Comparison of ENCODE assay signal across 16 mouse cellular contexts in the genomic region with DNA sequence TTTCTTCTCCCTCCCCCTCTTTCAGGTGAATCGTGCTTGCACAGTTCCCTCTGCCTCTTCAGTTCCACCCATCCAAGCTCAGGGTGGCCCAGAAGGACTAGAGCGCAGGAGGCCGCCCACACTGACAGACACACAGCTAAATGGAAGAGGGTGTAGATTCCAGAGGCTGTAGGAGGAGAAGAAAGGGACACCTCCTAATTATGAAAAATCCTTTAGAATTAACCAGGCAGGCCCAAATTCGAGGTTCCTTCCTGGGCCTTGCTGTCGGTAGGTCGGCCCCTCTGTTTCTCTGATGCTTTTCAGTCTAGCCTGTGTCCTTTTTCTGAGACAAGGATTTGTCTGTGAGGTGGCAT. TPM values are rescaled to one million over a fixed set of nuclear protein-coding genes. Genes with fewer than 3 reads are reported as not detected.
A peak's percentile ranks its signal among the peaks of the same experiment; 100 is the strongest.
DNase-seq lines count a peak whose midpoint lies in the region; ATAC-seq lines count a peak whose summit lies in the region.
"Had no signal": no experiment of that assay in that cellular context is flagged by ENCODE, and none has a peak within 500 bp of the region (broad histone marks: within the 10 kb centered on the region; RNA-seq: fewer than 3 reads in every experiment).

No protein-coding gene starts in this region.

- 8% methylated on average over 6 of the region's 6 CpGs for WGBS in hindbrain, embryonic 10.5 days
- WGBS in midbrain, embryonic 15.5 days, result 13% methylated on average over 6 of the region's 6 CpGs

- intact Hi-C loops in heart, postnatal 36 days (cut with DNase I), result no loop called here

- peak overlapping the region; percentile 63 for H3K4me3 ChIP-seq in hindbrain, embryonic 10.5 days
- H3K4me3 ChIP-seq in midbrain, embryonic 15.5 days, result peak overlapping the region; percentile 79
- H3K4me3 ChIP-seq: embryonic facial prominence, embryonic 13.5 days; limb, embryonic 15.5 days; myocyte had no signal

- H3K27me3 ChIP-seq in hindbrain, embryonic 10.5 days (ENCODE audit: insufficient read depth, poor library complexity, severe bottlenecking), result peaks cover 99% of the 10 kb centered on the region
- peaks cover 18% of the 10 kb centered on the region; the same call in 1 of the 2 replicates for H3K27me3 ChIP-seq in midbrain, embryonic 15.5 days (replicated peaks)

- no peak for ATAC-seq in cerebellum, adult (ENCODE audit: insufficient number of reproducible peaks, low FRiP score, low TSS enrichment)
- ATAC-seq in midbrain, embryonic 15.5 days (replicated peaks), result no peak
- ATAC-seq in megakaryocyte progenitor cell, adult 5-6 weeks (replicated peaks; ENCODE audit: poor library complexity), result no peak
- ATAC-seq: activated CD4-positive, CD25-positive, alpha-beta regulatory T cell, adult 4 months; inflammation-experienced regulatory T-cells, adult 6 months; lung, postnatal 0 days had no signal

- peaks cover 97% of the 10 kb centered on the region for H3K4me1 ChIP-seq in hindbrain, embryonic 10.5 days (replicated peaks)
- H3K4me1 ChIP-seq in midbrain, embryonic 15.5 days, result peaks cover 63% of the 10 kb centered on the region

- no peaks in the 10 kb centered on the region for H3K9me3 ChIP-seq in hindbrain, embryonic 10.5 days
- H3K9me3 ChIP-seq in midbrain, embryonic 15.5 days, result no peaks in the 10 kb centered on the region
- H3K9me3 ChIP-seq: embryonic facial prominence, embryonic 13.5 days; limb, embryonic 15.5 days had no signal

- peak overlapping the region; percentile 98 for H3K27ac ChIP-seq in hindbrain, embryonic 10.5 days
- peak overlapping the region; percentile 89 for H3K27ac ChIP-seq in midbrain, embryonic 15.5 days
- H3K27ac ChIP-seq: embryonic facial prominence, embryonic 13.5 days; limb, embryonic 15.5 days had no signal

- peak overlapping the region; percentile 73 for H3K4me2 ChIP-seq in midbrain, embryonic 15.5 days
- H3K4me2 ChIP-seq: embryonic facial prominence, embryonic 13.5 days; heart, embryonic 11.5 days; limb, embryonic 15.5 days had no signal

- peaks cover 38% of the 10 kb centered on the region for H3K36me3 ChIP-seq in hindbrain, embryonic 10.5 days
- H3K36me3 ChIP-seq in midbrain, embryonic 15.5 days (replicated peaks), result no peaks in the 10 kb centered on the region
- H3K36me3 ChIP-seq: embryonic facial prominence, embryonic 13.5 days; limb, embryonic 15.5 days had no signal

- DNase-seq in cerebellum, adult 9-10 months, result peak; percentile 53
- DNase-seq in cerebellum, adult 9-11 months, result peak; percentile 45
- no peak for DNase-seq in hindbrain, embryonic 10.5 days (ENCODE audit: low spot score)
- DNase-seq in heart, postnatal 36 days, result no peak
- DNase-seq in adrenal gland, adult 2 months, result no peak
- DNase-seq: spleen, adult 18-20 months had no signal

- H3K9ac ChIP-seq in midbrain, embryonic 15.5 days, result peak overlapping the region; percentile 88
- H3K9ac ChIP-seq: embryonic facial prominence, embryonic 13.5 days; limb, embryonic 15.5 days had no signal

RNA-seq across cellular contexts. Expression of gene Polg, which starts 36.9 kb away (rescaled TPM):
- polyA plus RNA-seq in hindbrain, embryonic 10.5 days (2016; fragmentation: Nextera tagmentation; extraction: Ambion mirVana), result 38.5 and 43.0 TPM in 2 replicates
- polyA plus RNA-seq in midbrain, embryonic 15.5 days (2015; fragmentation: Nextera tagmentation; extraction: Ambion mirVana), result 22.7 and 27.0 TPM in 2 replicates
- 10 to 100 TPM; 58.9 to 60.7 TPM for total RNA-seq in heart, postnatal 36 days (2021)
- 21.2 and 22.5 TPM in 2 replicates for total RNA-seq in megakaryocyte progenitor cell, adult 5-6 weeks (2015)
- 41.3 and 52.0 TPM in 2 replicates for total RNA-seq in megakaryocyte progenitor cell, adult 5-6 weeks (2017)
- 10 to 100 TPM; 65.7 to 69.3 TPM for total RNA-seq in adrenal gland, adult 2 months (2021)
- polyA plus RNA-seq in adrenal gland, adult 2 months (2012; rRNA removed), result 49.3 and 50.1 TPM in 2 replicates

Comparison
In these comparisons a context has a peak if more than half of its experiments do, and no peak if none do; other contexts are left out.
1. DNase-seq: peak in cerebellum, adult 9-10 months (single experiment) and cerebellum, adult 9-11 months (single experiment); none in hindbrain, embryonic 10.5 days (single experiment), heart, postnatal 36 days (0 of 2) and adrenal gland, adult 2 months (single experiment).